In genomic region chr10:70165877-70166276, GRCm38 (mm10) we compare ENCODE assay signal across 9 mouse cellular contexts. TPM values are rescaled to one million over a fixed set of nuclear protein-coding genes. Genes with fewer than 3 reads are reported as not detected.
DNase-seq lines count a peak whose midpoint lies in the region; ATAC-seq and TF ChIP-seq lines count a peak whose summit lies in the region.
"Had no signal": no experiment of that assay in that cellular context is flagged by ENCODE, and none has a peak within 500 bp of the region (broad histone marks: within the 10 kb centered on the region; RNA-seq: fewer than 3 reads in every experiment).

No protein-coding gene starts in this region.

- H3K4me2 ChIP-seq in liver, embryonic 14.5 days (ENCODE audit: low read depth) = no peak overlapping the region
- no peak overlapping the region for H3K4me2 ChIP-seq in liver, embryonic 11.5 days
- H3K4me2 ChIP-seq: limb, embryonic 13.5 days had no signal

- 75% methylated on average over 6 of the region's 6 CpGs for WGBS in liver, embryonic 14.5 days (ENCODE audit: insufficient replicate concordance)
- WGBS in liver, embryonic 11.5 days = 79% methylated on average over 6 of the region's 6 CpGs
- 88% methylated on average over 6 of the region's 6 CpGs for WGBS in bone marrow, adult 2 months

- H3K36me3 ChIP-seq in liver, embryonic 14.5 days (replicated peaks; ENCODE audit: control insufficient read depth, insufficient read depth, low read depth) = peaks cover 3% of the 10 kb centered on the region
- H3K36me3 ChIP-seq in liver, embryonic 11.5 days (ENCODE audit: control insufficient read depth, insufficient read depth, low read length) = peaks cover 16% of the 10 kb centered on the region

- 0 out of 4 replicates have a peak, but pooled peaks cover 0 to 2% of the 10 kb centered on the region in 2 experiments for H3K4me1 ChIP-seq in liver, embryonic 14.5 days (replicated peaks; ENCODE audit: control insufficient read depth in 2 of 2, insufficient read depth in 2 of 2, low read length in 1 of 2)
- H3K4me1 ChIP-seq in liver, embryonic 11.5 days (replicated peaks; ENCODE audit: control insufficient read depth, insufficient read depth, low read length) = peaks cover 11% of the 10 kb centered on the region
- no peaks in the 10 kb centered on the region for H3K4me1 ChIP-seq in bone marrow, adult 2 months (ENCODE audit: control insufficient read depth, insufficient read depth, low read length)

- H3K27ac ChIP-seq in gastrocnemius, adult 2 months = peak overlapping the region; percentile 72
- no peak overlapping the region for H3K27ac ChIP-seq in liver, embryonic 14.5 days
- H3K27ac ChIP-seq in liver, embryonic 11.5 days (ENCODE audit: low read depth, low read length) = no peak overlapping the region
- no peak overlapping the region for H3K27ac ChIP-seq in bone marrow, adult 2 months (ENCODE audit: control insufficient read depth, insufficient read depth, low read depth, low read length, poor library complexity)
- H3K27ac ChIP-seq: limb, embryonic 13.5 days had no signal

- no peak for TF ChIP-seq POLR2A in bone marrow, adult 2 months (IDR thresholded peaks at IDR 0.05; ENCODE audit: borderline replicate concordance, control insufficient read depth, low read depth, low read length)

- ATAC-seq in liver, embryonic 14.5 days (ENCODE audit: insufficient read depth) = no peak
- no peak for ATAC-seq in liver, embryonic 11.5 days (replicated peaks; ENCODE audit: low FRiP score)

- H3K9ac ChIP-seq in liver, embryonic 14.5 days (replicated peaks) = no peak overlapping the region
- H3K9ac ChIP-seq in liver, embryonic 11.5 days (ENCODE audit: low read depth, low read length) = no peak overlapping the region
- H3K9ac ChIP-seq: limb, embryonic 13.5 days had no signal

- peak; percentile 78 for TF ChIP-seq CTCF in gastrocnemius, adult 2 months (IDR thresholded peaks at IDR 0.05)
- peak; percentile 51 for TF ChIP-seq CTCF in liver, embryonic 14.5 days (IDR thresholded peaks at IDR 0.05; ENCODE audit: low read depth)
- TF ChIP-seq CTCF in bone marrow, adult 2 months (IDR thresholded peaks at IDR 0.05; ENCODE audit: control insufficient read depth, insufficient read depth, low read length) = 0 out of 2 replicates have a peak, but pooled peaks have one; percentile 8

- DNase-seq in gastrocnemius, adult 2 months = peak; percentile 72
- DNase-seq in gastrocnemius, postnatal 10 days = no peak
- DNase-seq in liver, embryonic 14.5 days (ENCODE audit: low read depth in 3 of 3, low spot score in 3 of 3) = no peak
- DNase-seq in liver, embryonic 11.5 days (ENCODE audit: low spot score) = no peak
- DNase-seq in left cerebral cortex, postnatal 25 days (ENCODE audit: low spot score in 2 of 2) = peak; percentile 47 to 83
- no peak for DNase-seq in layer of hippocampus, postnatal 10 days (ENCODE audit: low spot score in 2 of 2)
- DNase-seq in layer of hippocampus, adult 9-10 months (ENCODE audit: low spot score) = no peak

- no peaks in the 10 kb centered on the region for H3K27me3 ChIP-seq in liver, embryonic 14.5 days (ENCODE audit: control insufficient read depth, insufficient read depth, low read length)
- H3K27me3 ChIP-seq in liver, embryonic 11.5 days (replicated peaks; ENCODE audit: control insufficient read depth, insufficient read depth, low read length) = no peaks in the 10 kb centered on the region
- H3K27me3 ChIP-seq: limb, embryonic 13.5 days had no signal

- no peak for TF ChIP-seq EP300 in liver, embryonic 14.5 days (IDR thresholded peaks at IDR 0.05; ENCODE audit: low read depth)

- intact Hi-C loops in gastrocnemius, adult 2 months (cut with DNase I) = loop anchor here (1.0 to 2.0 kb wide), 2 partner anchors 67 to 145 kb away; no protein-coding TSS in a partner anchor
- intact Hi-C loops in left cerebral cortex, postnatal 25 days (cut with DNase I) = no loop called here

- no peaks in the 10 kb centered on the region for H3K9me3 ChIP-seq in liver, embryonic 14.5 days (ENCODE audit: control insufficient read depth, low read length)
- no peaks in the 10 kb centered on the region for H3K9me3 ChIP-seq in liver, embryonic 11.5 days (ENCODE audit: control insufficient read depth, low read length)
- H3K9me3 ChIP-seq: limb, embryonic 13.5 days had no signal

- peak overlapping the region; percentile 2; the same call in 1 of the 2 replicates for H3K4me3 ChIP-seq in gastrocnemius, adult 2 months
- no peak overlapping the region for H3K4me3 ChIP-seq in liver, embryonic 14.5 days (ENCODE audit: insufficient read depth in 1 of 2, low read depth in 2 of 2, low read length in 2 of 2)
- H3K4me3 ChIP-seq in liver, embryonic 11.5 days (ENCODE audit: low read depth, low read length) = no peak overlapping the region
- H3K4me3 ChIP-seq in bone marrow, adult 2 months (replicated peaks; ENCODE audit: control insufficient read depth, low read depth, low read length) = no peak overlapping the region
- H3K4me3 ChIP-seq: limb, embryonic 13.5 days had no signal

RNA-seq across cellular contexts. Expression of gene Mrln, which starts 38.6 kb away (rescaled TPM):
- 100 to 1,000 TPM; 201 to 276 TPM for total RNA-seq in gastrocnemius, adult 2 months (2021)
- total RNA-seq in gastrocnemius, postnatal 10 days (2021) = 100 to 1,000 TPM; 153 to 155 TPM
- polyA plus RNA-seq in liver, embryonic 14.5 days (2012; rRNA removed) = 0.15 TPM in 1 of 2 replicates, not detected in the other
- not detected in 2 replicates for polyA plus RNA-seq in liver, embryonic 14.5 days (2014; fragmentation: Nextera tagmentation; extraction: Ambion mirVana)
- 0.67 and 0.96 TPM in 2 replicates for polyA plus RNA-seq in liver, embryonic 11.5 days (2014; fragmentation: Nextera tagmentation; extraction: Ambion mirVana)
- polyA plus RNA-seq in bone marrow, adult 2 months (2011; ENCODE audit: insufficient read depth, insufficient read length, low replicate concordance, missing spikeins) = not detected in 2 replicates
- not detected for total RNA-seq in left cerebral cortex, postnatal 25 days (2021)
- 1 to 10 TPM in 1 of 2 experiments, not detected in 1; 1.6 TPM for total RNA-seq in layer of hippocampus, postnatal 10 days (2021)

Comparison
In these comparisons a context has a peak if more than half of its experiments do, and no peak if none do; other contexts are left out.
1. DNase-seq: peak in gastrocnemius, adult 2 months (single experiment) and left cerebral cortex, postnatal 25 days (2 of 2); none in gastrocnemius, postnatal 10 days (single experiment), liver, embryonic 14.5 days (0 of 3), liver, embryonic 11.5 days (single experiment), layer of hippocampus, postnatal 10 days (0 of 2) and layer of hippocampus, adult 9-10 months (single experiment).
2. CTCF ChIP-seq: peak in every context shown above with its lines; median percentile 78 in gastrocnemius, adult 2 months; 51 in liver, embryonic 14.5 days; 8 in bone marrow, adult 2 months.
3. RNA of gene Mrln, which starts 38.6 kb away (total RNA-seq): 201 to 276 TPM in gastrocnemius, adult 2 months and 153 to 155 TPM in gastrocnemius, postnatal 10 days; 1.6 TPM in layer of hippocampus, postnatal 10 days and not detected in left cerebral cortex, postnatal 25 days; every median in the first group is over 10 times any median in the second.